Mouse (Mus musculus): Measurements from ENCODE around the gene Zbtb43. TPM values are rescaled to one million over a fixed set of nuclear protein-coding genes. Genes with fewer than 3 reads are reported as not detected.

The Zbtb43 gene
- polyA plus RNA-seq, 1 experiment from 2014 or later: 20.3 TPM

- 7% methylated on average over 57 of the region's 57 CpGs for WGBS
- Histone ChIP-seq H3K36me3 (peaks cover 23% of the 10 kb centered on the region), H3K9me3 (replicated peaks) (no peaks in the 10 kb centered on the region), H3K4me1 (peaks cover 34% of the 10 kb centered on the region), H3K27ac (replicated peaks) (peak overlapping the region; percentile 93), H3K4me3 (peak overlapping the region; percentile 83), H3K27me3 (ENCODE audit: low read depth, poor library complexity, severe bottlenecking) (no peaks in the 10 kb centered on the region)
- no peak for DNase-seq (ENCODE audit: low spot score)
These were observed 553 bp downstream of the Zbtb43 start for GRCm38 (mm10) chr2:33467546-33468465.

GRCm38 (mm10) chr2:33465966-33466365 is 2.4 kb downstream of the Zbtb43 start:
- Histone ChIP-seq H3K27me3 (ENCODE audit: low read depth, poor library complexity, severe bottlenecking) (no peaks in the 10 kb centered on the region), H3K27ac (replicated peaks) (no peak overlapping the region), H3K9me3 (replicated peaks) (no peaks in the 10 kb centered on the region), H3K4me3 (no peak overlapping the region), H3K36me3 (peaks cover 42% of the 10 kb centered on the region), H3K4me1 (peaks cover 34% of the 10 kb centered on the region)
- WGBS: 79% methylated on average over 4 of the region's 4 CpGs
- DNase-seq (ENCODE audit: low spot score): no peak

- no peak overlapping the region for H3K4me3 ChIP-seq
- DNase-seq (ENCODE audit: low spot score): no peak
- peaks cover 34% of the 10 kb centered on the region for H3K4me1 ChIP-seq
- no peaks in the 10 kb centered on the region for H3K9me3 ChIP-seq (replicated peaks)
- 49% methylated on average over 5 of the region's 5 CpGs for WGBS
- H3K27ac ChIP-seq (replicated peaks): no peak overlapping the region
- H3K27me3 ChIP-seq (ENCODE audit: low read depth, poor library complexity, severe bottlenecking): no peaks in the 10 kb centered on the region
- peaks cover 49% of the 10 kb centered on the region for H3K36me3 ChIP-seq
These were observed 3.1 kb downstream of the Zbtb43 start for GRCm38 (mm10) chr2:33465215-33465614.

- Histone ChIP-seq H3K36me3 (peaks cover 69% of the 10 kb centered on the region), H3K27ac (replicated peaks) (no peak overlapping the region), H3K27me3 (ENCODE audit: low read depth, poor library complexity, severe bottlenecking) (no peaks in the 10 kb centered on the region), H3K4me3 (no peak overlapping the region), H3K9me3 (replicated peaks) (no peaks in the 10 kb centered on the region), H3K4me1 (peaks cover 22% of the 10 kb centered on the region)
- 93% methylated on average over 7 of the region's 7 CpGs for WGBS
- no peak for DNase-seq (ENCODE audit: low spot score)
These were observed 6.3 kb downstream of the Zbtb43 start for GRCm38 (mm10) chr2:33462066-33462465.

GRCm38 (mm10) chr2:33461066-33461465 is 7.3 kb downstream of the Zbtb43 start:
- Histone ChIP-seq H3K27me3 (ENCODE audit: low read depth, poor library complexity, severe bottlenecking) (no peaks in the 10 kb centered on the region), H3K4me3 (no peak overlapping the region), H3K9me3 (replicated peaks) (no peaks in the 10 kb centered on the region), H3K27ac (replicated peaks) (no peak overlapping the region), H3K4me1 (peaks cover 14% of the 10 kb centered on the region), H3K36me3 (peaks cover 73% of the 10 kb centered on the region)
- DNase-seq (ENCODE audit: low spot score): no peak
- WGBS: 78% methylated on average over 1 of the region's 1 CpGs

GRCm38 (mm10) chr2:33459660-33460059 is 8.7 kb downstream of the Zbtb43 start:
- 87% methylated on average over 4 of the region's 4 CpGs for WGBS
- no peaks in the 10 kb centered on the region for H3K9me3 ChIP-seq (replicated peaks)
- DNase-seq (ENCODE audit: low spot score): no peak
- H3K4me1 ChIP-seq: peaks cover 7% of the 10 kb centered on the region; the same call in 1 of the 2 replicates
- H3K27ac ChIP-seq (replicated peaks): no peak overlapping the region
- peaks cover 82% of the 10 kb centered on the region for H3K36me3 ChIP-seq
- H3K4me3 ChIP-seq: no peak overlapping the region
- H3K27me3 ChIP-seq (ENCODE audit: low read depth, poor library complexity, severe bottlenecking): no peaks in the 10 kb centered on the region

- Histone ChIP-seq H3K36me3 (peaks cover 82% of the 10 kb centered on the region), H3K4me1 (peaks cover 7% of the 10 kb centered on the region; the same call in 1 of the 2 replicates), H3K27me3 (ENCODE audit: low read depth, poor library complexity, severe bottlenecking) (no peaks in the 10 kb centered on the region), H3K27ac (replicated peaks) (no peak overlapping the region), H3K9me3 (replicated peaks) (no peaks in the 10 kb centered on the region), H3K4me3 (no peak overlapping the region)
- WGBS: 90% methylated on average over 3 of the region's 3 CpGs
- no peak for DNase-seq (ENCODE audit: low spot score)
These were observed 11.7 kb downstream of the Zbtb43 start for GRCm38 (mm10) chr2:33456696-33457095.

GRCm38 (mm10) chr2:33456242-33456641 is 12.1 kb downstream of the Zbtb43 start:
- H3K9me3 ChIP-seq (replicated peaks): no peaks in the 10 kb centered on the region
- H3K27ac ChIP-seq (replicated peaks): no peak overlapping the region
- peaks cover 7% of the 10 kb centered on the region; the same call in 1 of the 2 replicates for H3K4me1 ChIP-seq
- no peak overlapping the region for H3K4me3 ChIP-seq
- H3K36me3 ChIP-seq: peaks cover 82% of the 10 kb centered on the region
- no peak for DNase-seq (ENCODE audit: low spot score)
- no peaks in the 10 kb centered on the region for H3K27me3 ChIP-seq (ENCODE audit: low read depth, poor library complexity, severe bottlenecking)
- WGBS: 94% methylated on average over 5 of the region's 5 CpGs

- Histone ChIP-seq H3K27me3 (ENCODE audit: low read depth, poor library complexity, severe bottlenecking) (no peaks in the 10 kb centered on the region), H3K36me3 (peaks cover 81% of the 10 kb centered on the region), H3K27ac (replicated peaks) (no peak overlapping the region), H3K4me3 (no peak overlapping the region), H3K9me3 (replicated peaks) (no peaks in the 10 kb centered on the region), H3K4me1 (peaks cover 7% of the 10 kb centered on the region; the same call in 1 of the 2 replicates)
- no peak for DNase-seq (ENCODE audit: low spot score)
- 88% methylated on average over 3 of the region's 3 CpGs for WGBS
These were observed 13.0 kb downstream of the Zbtb43 start for GRCm38 (mm10) chr2:33455350-33455749.

GRCm38 (mm10) chr2:33454816-33455215 is 13.5 kb downstream of the Zbtb43 start:
- Histone ChIP-seq H3K4me3 (no peak overlapping the region), H3K36me3 (peaks cover 80% of the 10 kb centered on the region), H3K4me1 (peaks cover 7% of the 10 kb centered on the region; the same call in 1 of the 2 replicates), H3K9me3 (replicated peaks) (no peaks in the 10 kb centered on the region), H3K27me3 (ENCODE audit: low read depth, poor library complexity, severe bottlenecking) (no peaks in the 10 kb centered on the region), H3K27ac (replicated peaks) (no peak overlapping the region)
- WGBS: 92% methylated on average over 8 of the region's 8 CpGs
- no peak for DNase-seq (ENCODE audit: low spot score)

GRCm38 (mm10) chr2:33453476-33453875 is 14.9 kb downstream of the Zbtb43 start:
- 96% methylated on average over 3 of the region's 3 CpGs for WGBS
- Histone ChIP-seq H3K36me3 (peaks cover 82% of the 10 kb centered on the region), H3K27ac (replicated peaks) (no peak overlapping the region), H3K9me3 (replicated peaks) (no peaks in the 10 kb centered on the region), H3K4me1 (peaks cover 7% of the 10 kb centered on the region; the same call in 1 of the 2 replicates), H3K4me3 (no peak overlapping the region), H3K27me3 (ENCODE audit: low read depth, poor library complexity, severe bottlenecking) (no peaks in the 10 kb centered on the region)
- DNase-seq (ENCODE audit: low spot score): no peak

GRCm38 (mm10) chr2:33452721-33453120 is 15.6 kb downstream of the Zbtb43 start:
- DNase-seq (ENCODE audit: low spot score): no peak
- H3K36me3 ChIP-seq: peaks cover 78% of the 10 kb centered on the region
- H3K9me3 ChIP-seq (replicated peaks): no peaks in the 10 kb centered on the region
- no peaks in the 10 kb centered on the region for H3K27me3 ChIP-seq (ENCODE audit: low read depth, poor library complexity, severe bottlenecking)
- WGBS: 93% methylated on average over 5 of the region's 5 CpGs
- H3K4me3 ChIP-seq: no peak overlapping the region
- no peak overlapping the region for H3K27ac ChIP-seq (replicated peaks)
- peaks cover 7% of the 10 kb centered on the region; the same call in 1 of the 2 replicates for H3K4me1 ChIP-seq

GRCm38 (mm10) chr2:33452140-33452539 is 16.2 kb downstream of the Zbtb43 start:
- H3K27ac ChIP-seq (replicated peaks): no peak overlapping the region
- H3K36me3 ChIP-seq: peaks cover 78% of the 10 kb centered on the region
- DNase-seq (ENCODE audit: low spot score): no peak
- H3K9me3 ChIP-seq (replicated peaks): no peaks in the 10 kb centered on the region
- 58% methylated on average over 4 of the region's 4 CpGs for WGBS
- no peak overlapping the region for H3K4me3 ChIP-seq
- peaks cover 7% of the 10 kb centered on the region; the same call in 1 of the 2 replicates for H3K4me1 ChIP-seq
- no peaks in the 10 kb centered on the region for H3K27me3 ChIP-seq (ENCODE audit: low read depth, poor library complexity, severe bottlenecking)

Data from midbrain, embryonic 10.5 days (tissue).